Mouse (Mus musculus): ENCODE measurements around the gene Zfp423. TPM values are rescaled to one million over a fixed set of nuclear protein-coding genes. Genes with fewer than 3 reads are reported as not detected.

Gene Zfp423
- total and polyA plus RNA-seq, 3 experiments, result not detected

DNA sequence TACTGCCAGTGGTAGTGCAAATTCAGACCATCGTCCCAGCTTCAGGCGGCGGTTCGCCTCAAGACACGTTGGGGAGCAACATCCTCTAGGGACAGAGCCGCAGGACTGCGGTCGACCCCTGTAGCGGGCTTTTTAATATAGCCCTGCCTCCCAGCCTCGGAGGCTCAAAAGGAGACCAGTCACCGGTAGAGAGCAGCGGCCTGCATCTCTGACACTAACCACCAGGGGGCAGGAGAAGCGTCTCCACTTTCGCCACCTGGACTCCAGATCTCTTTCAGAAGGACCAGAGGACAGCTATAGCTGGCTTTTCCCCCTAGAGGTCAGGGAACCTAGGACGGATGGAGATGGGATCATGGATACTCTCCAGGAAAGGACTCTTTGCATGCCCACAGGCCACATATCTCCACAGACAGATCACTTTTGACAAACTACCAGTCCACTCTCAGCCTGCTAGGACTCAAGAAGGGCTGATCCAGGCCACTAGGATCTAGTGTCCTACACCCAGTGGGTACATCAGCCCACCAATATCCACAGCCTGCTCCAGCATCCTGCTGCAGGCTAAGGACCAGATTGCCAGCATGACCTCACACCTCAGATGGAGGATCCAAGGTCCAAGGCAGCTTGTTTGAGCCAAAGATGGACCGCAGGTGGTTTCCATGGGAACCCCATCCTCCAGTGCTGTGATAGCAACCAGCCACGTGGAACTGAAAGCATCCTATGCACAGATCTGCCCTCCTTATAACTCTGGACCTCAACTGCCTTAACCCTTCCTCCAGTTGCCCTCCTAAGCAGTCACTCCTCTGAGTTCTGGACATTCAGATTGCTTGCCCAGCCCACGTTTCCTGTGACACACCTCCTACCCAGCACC is 295.8 kb downstream of the Zfp423 start:
- H3K79me2 ChIP-seq (ENCODE audit: control insufficient read depth, insufficient read depth, low read length, poor library complexity), result no peaks in the 10 kb centered on the region
- H3K27ac ChIP-seq (ENCODE audit: control insufficient read depth, low read depth, low read length), result no peak overlapping the region
- H3K4me1 ChIP-seq (ENCODE audit: control insufficient read depth in 1 of 2, insufficient read depth in 2 of 2, low read length in 2 of 2), result no peaks in the 10 kb centered on the region
- no peaks in the 10 kb centered on the region for H3K36me3 ChIP-seq (ENCODE audit: control insufficient read depth in 1 of 2, insufficient read depth in 2 of 2, low read length in 2 of 2)
- no peaks in the 10 kb centered on the region for H3K27me3 ChIP-seq (ENCODE audit: control insufficient read depth in 1 of 2, insufficient read depth in 2 of 2, low read length in 2 of 2)
- peak in 1 of 3 experiments; percentile 24; a peak in 2 of 6 replicates for TF ChIP-seq CTCF (IDR thresholded peaks at IDR 0.05 in 2 of 3, conservative IDR thresholded peaks at IDR 0.05 in 1 of 3; ENCODE audit: control insufficient read depth in 1 of 3, insufficient read depth in 1 of 3, low read depth in 2 of 3, low read length in 3 of 3, poor library complexity in 1 of 3, severe bottlenecking in 1 of 3)
- TF ChIP-seq POLR2AphosphoS2 (IDR thresholded peaks at IDR 0.05; ENCODE audit: low read length), result no peak
- no peak for TF ChIP-seq SMC3 (IDR thresholded peaks at IDR 0.05; ENCODE audit: low read depth, low read length)
- TF ChIP-seq BHLHE40 (IDR thresholded peaks at IDR 0.05; ENCODE audit: borderline replicate concordance, low read depth, low read length), result no peak
- DNase-seq (ENCODE audit: low read depth, low spot score), result no peak
- no peak overlapping the region for H3K4me3 ChIP-seq (ENCODE audit: control insufficient read depth in 1 of 2, insufficient read depth in 1 of 2, low read depth in 2 of 2, low read length in 2 of 2)
- no peaks in the 10 kb centered on the region for H3K9me3 ChIP-seq (replicated peaks; ENCODE audit: insufficient read depth, low read length)
- H3K9ac ChIP-seq (ENCODE audit: control insufficient read depth, low read depth, low read length, poor library complexity, severe bottlenecking), result no peak overlapping the region

GRCm38 (mm10) chr8:87662811-87663341 is 296.5 kb downstream of the Zfp423 start:
- H3K79me2 ChIP-seq (ENCODE audit: control insufficient read depth, insufficient read depth, low read length, poor library complexity), result no peaks in the 10 kb centered on the region
- H3K27me3 ChIP-seq (ENCODE audit: control insufficient read depth in 1 of 2, insufficient read depth in 2 of 2, low read length in 2 of 2), result no peaks in the 10 kb centered on the region
- H3K9me3 ChIP-seq (replicated peaks; ENCODE audit: insufficient read depth, low read length), result no peaks in the 10 kb centered on the region
- TF ChIP-seq TBP (IDR thresholded peaks at IDR 0.05; ENCODE audit: low read depth, low read length) (no peak), RCOR1 (IDR thresholded peaks at IDR 0.05; ENCODE audit: low read depth, low read length) (no peak), POLR2AphosphoS2 (IDR thresholded peaks at IDR 0.05; ENCODE audit: low read length) (no peak), UBTF (IDR thresholded peaks at IDR 0.05; ENCODE audit: borderline replicate concordance, insufficient read depth, low read depth, low read length) (no peak), JUND (IDR thresholded peaks at IDR 0.05; ENCODE audit: low read depth, low read length) (no peak), MYB (IDR thresholded peaks at IDR 0.05; ENCODE audit: low read depth, low read length) (no peak), CTCF (IDR thresholded peaks at IDR 0.05 in 2 of 3, conservative IDR thresholded peaks at IDR 0.05 in 1 of 3; ENCODE audit: control insufficient read depth in 1 of 3, insufficient read depth in 1 of 3, low read depth in 2 of 3, low read length in 3 of 3, poor library complexity in 1 of 3, severe bottlenecking in 1 of 3) (no peak), RAD21 (IDR thresholded peaks at IDR 0.05; ENCODE audit: low read depth, low read length) (no peak), MAFK (IDR thresholded peaks at IDR 0.05; ENCODE audit: borderline replicate concordance, low read depth, low read length) (no peak), MAX (IDR thresholded peaks at IDR 0.05; ENCODE audit: low read length) (no peak), NRF1 (IDR thresholded peaks at IDR 0.05; ENCODE audit: insufficient read depth, low read depth, low read length, poor library complexity, severe bottlenecking) (no peak), KAT2A (conservative IDR thresholded peaks at IDR 0.05; ENCODE audit: low read depth, low read length) (no peak)
- H3K36me3 ChIP-seq (ENCODE audit: control insufficient read depth in 1 of 2, insufficient read depth in 2 of 2, low read length in 2 of 2), result no peaks in the 10 kb centered on the region
- no peak for DNase-seq (ENCODE audit: low read depth, low spot score)
- H3K4me1 ChIP-seq (ENCODE audit: control insufficient read depth in 1 of 2, insufficient read depth in 2 of 2, low read length in 2 of 2), result no peaks in the 10 kb centered on the region
- H3K27ac ChIP-seq (ENCODE audit: control insufficient read depth, low read depth, low read length), result no peak overlapping the region
- no peak overlapping the region for H3K4me3 ChIP-seq (ENCODE audit: control insufficient read depth in 1 of 2, insufficient read depth in 1 of 2, low read depth in 2 of 2, low read length in 2 of 2)
- H3K9ac ChIP-seq (ENCODE audit: control insufficient read depth, low read depth, low read length, poor library complexity, severe bottlenecking), result no peak overlapping the region
